Mouse (Mus musculus) telencephalon, adult 2 months (tissue): ENCODE results near the gene Ifi209.
"Not testable (repeated sequence)": the region's sequence is repeated elsewhere in the genome, so short reads cannot be mapped to it uniquely, and the experiment has no call there.

Experiments used
- DNase-seq: peaks from one replicate; pipeline ENCODE4 v3.0.0-alpha.2; 2011; ENCODE audit warnings: low read depth, low spot score

Ifi209 gene

DNA sequence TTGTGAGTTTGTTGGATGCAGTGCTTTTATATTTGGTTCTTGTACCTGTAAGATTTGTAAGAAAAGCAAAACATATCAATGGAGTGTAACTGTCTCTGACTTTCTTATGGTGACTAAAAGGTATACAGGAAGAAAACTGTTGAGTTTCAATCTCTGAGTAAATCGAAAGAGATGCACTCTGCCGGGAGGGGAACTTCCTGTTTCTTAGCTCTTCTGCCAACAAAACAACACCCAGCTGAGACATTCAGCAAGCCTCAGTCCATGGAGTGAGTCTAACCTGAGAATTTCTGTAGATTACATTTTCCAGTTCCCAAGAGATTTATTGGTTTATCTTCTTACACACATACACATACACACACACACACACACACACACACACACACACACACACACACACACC is at the start of gene Ifi209:
Gene Ifi209 (plus strand): TSS at position 296 of the 400 bp plus-strand sequence.
- DNase-seq = not testable (repeated sequence)

DNA sequence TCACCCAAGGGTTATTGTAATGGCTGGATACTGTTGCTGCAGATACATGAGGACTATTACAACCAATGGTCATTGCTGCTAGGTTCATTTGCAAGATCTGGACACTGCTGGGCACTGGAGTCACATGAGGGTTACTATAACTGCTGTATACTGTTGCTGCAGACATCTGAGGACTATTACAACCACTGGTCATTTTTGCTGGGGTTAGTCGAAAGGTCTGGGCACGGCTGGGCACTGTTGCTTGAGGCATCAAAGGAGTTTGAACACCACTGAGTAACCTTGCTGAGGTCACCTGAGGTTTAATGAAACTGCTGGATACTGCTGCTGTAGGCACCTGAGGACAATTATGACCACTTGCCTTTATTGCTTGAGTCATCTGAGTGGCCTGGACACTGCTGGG is 41.0 kb upstream of the Ifi209 start:
- not testable (repeated sequence) for DNase-seq

DNA sequence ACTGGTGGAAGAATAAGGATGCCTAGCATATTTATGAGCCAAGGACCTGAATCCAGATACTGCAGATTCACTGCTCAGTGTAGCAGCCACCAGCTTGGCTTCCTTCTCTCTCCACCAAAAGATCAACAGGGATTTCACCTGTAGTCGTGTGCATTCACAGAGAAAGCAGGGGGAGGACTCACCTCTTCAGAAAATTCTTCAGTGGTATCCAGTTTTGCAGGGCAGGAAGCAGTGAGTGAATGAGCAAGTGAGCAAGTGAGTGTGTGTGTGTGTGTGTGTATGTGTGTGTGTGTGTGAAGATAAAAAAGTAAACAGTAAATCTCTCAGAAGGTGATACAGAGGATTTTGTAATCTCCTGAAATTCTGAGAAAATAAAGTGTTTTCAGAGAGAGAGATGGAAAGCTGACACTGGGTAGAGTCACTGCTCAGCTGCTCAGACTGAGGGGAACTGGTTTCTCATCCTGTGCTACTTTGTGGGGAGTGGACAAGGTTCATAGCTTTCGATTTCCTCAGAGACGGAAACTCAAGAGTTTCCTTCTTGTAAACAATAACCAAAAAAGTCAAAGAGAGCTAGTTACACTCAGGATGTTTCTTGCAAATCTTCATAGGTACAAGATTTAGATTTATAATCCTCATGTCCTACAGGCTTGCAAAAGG is 31.8 kb upstream of the Ifi209 start, which contains the start of gene Ifi213:
Gene Ifi213 (minus strand): TSS at position 437 of the 657 bp plus-strand sequence.
- not testable (repeated sequence) for DNase-seq

DNA sequence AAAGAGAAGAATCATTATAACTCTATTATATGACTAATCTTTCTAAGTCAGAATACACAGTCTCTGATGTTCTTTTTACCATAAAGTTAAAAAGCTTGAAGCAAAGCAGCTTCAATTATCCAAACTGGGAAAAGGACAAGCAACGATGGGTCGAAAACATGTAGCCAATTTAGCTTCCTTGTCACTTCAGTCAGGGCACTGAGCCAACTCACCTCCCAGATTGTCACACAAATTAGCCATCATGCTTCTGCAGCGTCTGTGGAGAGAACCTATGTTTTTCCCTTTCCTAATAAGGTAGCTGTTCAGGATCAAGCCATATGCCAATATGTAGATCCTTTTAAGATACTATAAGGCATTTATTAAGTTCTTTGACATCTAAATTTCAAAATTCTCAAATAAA is 20.4 kb upstream of the Ifi209 start:
- not testable (repeated sequence) for DNase-seq

DNA sequence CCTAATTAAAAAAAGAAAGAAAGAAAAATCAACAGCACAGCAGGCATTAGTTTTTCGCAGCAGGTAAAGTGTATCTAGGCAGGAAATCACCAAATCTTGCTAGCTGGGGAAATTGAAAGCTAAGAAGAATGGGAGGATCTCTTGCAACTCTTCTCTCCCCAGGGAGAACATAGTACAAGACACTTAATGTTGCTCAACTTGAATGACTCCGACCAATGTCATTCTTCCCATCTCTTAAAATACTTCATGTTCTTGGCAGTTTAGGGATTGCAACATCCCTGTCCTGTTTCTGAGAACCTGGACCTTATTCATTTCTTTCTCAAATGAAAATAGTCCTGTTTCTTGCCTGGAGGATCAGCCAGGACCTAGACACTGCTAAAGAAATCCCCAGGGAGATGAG is 8.5 kb upstream of the Ifi209 start:
- DNase-seq = not testable (repeated sequence)

DNA sequence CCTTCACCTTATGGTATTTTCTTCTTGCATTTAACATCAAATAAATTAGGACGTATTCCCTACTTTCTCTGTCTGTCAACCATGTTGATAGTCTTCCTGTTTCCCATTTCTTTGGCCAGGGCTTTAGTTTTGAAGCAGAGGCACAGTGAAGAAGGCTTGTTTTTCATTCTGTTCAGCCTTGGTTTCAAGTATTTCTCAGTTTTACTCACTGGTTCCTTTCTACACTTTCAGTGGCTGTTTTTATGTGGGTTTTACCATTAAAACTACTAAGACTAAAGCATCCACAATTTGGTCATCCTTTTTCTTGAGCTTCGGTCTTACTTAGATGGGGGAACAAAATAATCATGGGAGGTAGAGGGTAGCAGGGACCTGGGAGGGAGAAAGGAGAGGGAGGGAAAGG is 6.7 kb upstream of the Ifi209 start:
- DNase-seq = no peak

DNA sequence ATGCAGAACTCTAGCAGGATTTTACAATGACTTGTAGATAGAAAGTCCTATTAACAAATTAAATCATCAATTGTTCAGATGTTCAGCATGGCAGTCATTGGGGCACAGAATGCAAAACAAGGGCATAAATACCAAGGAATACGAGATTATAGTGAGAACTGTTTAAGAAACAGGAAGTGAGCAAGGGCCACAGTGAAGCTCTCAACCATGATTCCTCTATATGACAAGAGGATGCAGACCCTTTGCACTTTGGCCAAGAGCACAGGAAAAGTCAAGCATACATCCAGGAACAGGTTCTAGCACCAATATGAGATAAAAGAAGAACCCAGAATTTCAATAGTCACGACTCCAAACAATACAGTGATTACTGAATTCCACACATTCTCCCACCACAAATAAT is 4.0 kb upstream of the Ifi209 start:
- no peak for DNase-seq

DNA sequence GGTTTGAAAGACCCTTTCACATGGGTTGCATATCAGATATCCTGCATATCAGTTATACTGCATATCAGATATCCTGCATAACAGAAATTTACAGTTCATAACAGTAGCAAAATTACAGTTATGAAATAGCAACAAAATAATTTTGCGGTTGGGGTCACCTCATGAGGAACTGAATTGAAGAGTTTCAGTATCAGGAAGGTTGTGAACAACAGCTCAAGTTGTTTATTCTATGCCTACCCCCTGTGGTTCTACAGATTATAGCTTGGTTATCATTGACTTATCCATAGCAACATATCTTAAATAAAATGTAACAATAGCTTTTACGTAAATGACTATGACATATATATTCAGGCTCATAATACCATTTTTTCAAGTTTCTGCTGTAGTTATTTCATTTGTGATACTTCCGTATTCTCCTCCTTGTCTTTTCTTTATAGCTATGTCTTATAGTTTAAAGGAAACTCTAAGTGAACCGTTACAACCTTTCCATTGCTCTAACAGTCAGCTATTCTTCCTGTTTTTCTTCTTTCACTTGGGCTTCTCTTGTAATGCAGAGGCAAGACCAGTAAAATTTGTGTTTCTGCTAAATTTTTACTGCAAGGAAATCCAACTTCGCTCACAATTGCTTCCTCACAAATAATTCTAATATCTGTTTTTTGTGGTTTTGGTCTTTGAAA is 3.4 kb downstream of the Ifi209 start:
- DNase-seq = no peak

DNA sequence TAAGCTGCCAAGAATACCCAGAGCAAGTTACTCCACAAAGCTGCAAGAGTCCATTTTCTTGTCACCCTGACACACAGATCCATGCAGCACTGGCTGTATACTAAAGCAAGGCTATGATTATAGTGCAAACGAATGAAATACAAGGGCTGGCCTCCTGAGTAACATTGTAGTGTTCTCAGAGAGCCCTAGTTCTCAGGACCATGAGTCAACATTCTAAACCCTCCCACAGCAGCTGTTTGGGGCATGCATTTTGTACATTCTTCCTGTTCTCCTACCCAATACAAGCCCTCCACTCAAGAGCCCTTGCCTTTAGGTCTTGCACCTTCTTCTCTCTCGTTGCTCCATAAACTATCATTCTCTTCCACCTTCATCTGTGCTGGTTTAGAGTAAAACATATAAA is 14.7 kb downstream of the Ifi209 start:
- no peak for DNase-seq

DNA sequence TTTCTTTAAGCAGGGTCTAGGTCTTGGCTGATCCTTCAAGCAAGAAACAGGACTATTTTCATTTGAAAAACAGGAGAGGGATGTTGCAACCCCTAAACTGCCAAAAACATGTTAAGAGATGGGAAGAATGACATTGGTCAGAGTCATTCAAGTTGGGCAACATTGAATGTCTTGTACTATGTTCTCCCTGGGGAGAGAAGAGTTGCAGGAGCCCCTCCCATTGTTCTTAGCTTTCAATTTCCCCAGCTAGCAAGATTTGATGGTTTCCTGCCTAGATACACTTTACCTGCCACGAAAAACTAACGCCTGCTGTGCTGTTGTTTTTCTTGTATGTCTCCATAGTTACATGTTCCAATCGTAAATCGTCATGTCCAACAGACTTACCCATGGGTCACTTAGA is 27.3 kb downstream of the Ifi209 start:
- no peak for DNase-seq

DNA sequence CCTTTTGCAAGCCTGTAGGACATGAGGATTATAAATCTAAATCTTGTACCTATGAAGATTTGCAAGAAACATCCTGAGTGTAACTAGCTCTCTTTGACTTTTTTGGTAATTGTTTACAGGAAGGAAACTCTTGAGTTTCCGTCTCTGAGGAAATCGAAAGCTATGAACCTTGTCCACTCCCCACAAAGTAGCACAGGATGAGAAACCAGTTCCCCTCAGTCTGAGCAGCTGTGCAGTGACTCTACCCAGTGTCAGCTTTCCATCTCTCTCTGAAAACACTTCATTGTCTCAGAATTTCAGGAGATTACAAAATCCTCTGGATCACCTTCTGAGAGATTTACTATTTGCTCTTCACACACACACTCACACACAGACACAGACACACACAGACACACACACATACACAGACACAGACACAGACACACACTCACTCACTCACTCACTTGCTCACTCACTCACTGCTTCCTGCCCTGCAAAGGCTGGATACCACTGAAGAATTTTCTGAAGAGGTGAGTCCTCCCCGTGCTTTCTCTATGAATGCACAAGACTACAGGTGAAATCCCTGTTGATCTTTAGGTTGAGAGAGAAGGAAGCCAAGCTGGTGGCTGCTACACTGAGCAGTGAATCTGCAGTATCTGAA is 42.9 kb downstream of the Ifi209 start, which contains the start of gene Ifi208:
Gene Ifi208 (plus strand): TSS at position 218 of the 640 bp plus-strand sequence.
- DNase-seq = not testable (repeated sequence)

DNA sequence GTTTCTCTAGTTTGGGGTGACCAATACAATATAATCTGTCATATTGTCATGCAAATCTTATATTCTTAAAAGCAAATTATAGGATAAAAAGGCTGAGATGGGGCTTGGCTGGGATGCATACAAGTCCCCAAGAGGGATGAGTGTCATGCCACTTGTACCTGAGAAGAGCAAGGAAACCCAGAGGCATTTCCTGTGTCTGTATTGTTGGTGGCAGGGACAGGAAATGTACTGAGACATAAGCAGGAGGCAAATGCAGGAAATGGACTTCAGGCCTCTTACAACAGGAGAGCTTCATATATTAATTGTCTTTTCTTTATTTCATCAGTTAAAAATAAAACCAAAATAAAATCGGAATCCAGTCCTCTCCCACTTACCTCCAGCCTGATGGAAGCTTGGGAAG is 47.9 kb downstream of the Ifi209 start:
- not testable (repeated sequence) for DNase-seq

DNA sequence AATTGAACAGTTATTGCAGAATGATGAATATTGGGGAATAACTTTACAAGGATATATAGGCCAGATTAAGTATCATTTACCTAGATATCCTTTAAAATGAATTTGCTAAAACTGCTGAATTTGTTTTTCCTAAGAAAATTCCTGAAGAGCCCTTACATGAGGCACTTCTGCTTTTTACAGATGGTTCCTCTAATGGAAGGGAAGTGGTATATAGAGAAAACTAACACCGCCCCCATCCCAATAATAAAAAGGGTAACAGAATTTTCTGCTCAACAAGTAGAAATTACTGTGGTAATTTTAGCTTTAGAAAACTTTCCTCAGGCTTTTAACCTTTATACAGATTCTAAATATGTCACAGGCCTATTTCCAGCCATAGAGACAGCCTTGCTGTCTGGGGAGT is 63.6 kb downstream of the Ifi209 start:
- DNase-seq = peak; percentile 8
